Mouse (Mus musculus) olfactory bulb, adult 2 months (tissue): ENCODE results near the gene Rho.

Source experiments
- CTCF ChIP-seq: fragments of 200-500 bp; IDR thresholded peaks from 2 replicates; pipeline ENCODE4 v1.5.1; 2012; ENCODE audit warnings: low read depth, mild to moderate bottlenecking, low read length, moderate library complexity; ENCODE audit not compliant: insufficient read depth
- POLR2A ChIP-seq: fragments of 200-500 bp; IDR thresholded peaks from 2 replicates; pipeline ENCODE4 v1.6.1; 2012; ENCODE audit warnings: mild to moderate bottlenecking, low read depth, low read length, moderate library complexity; ENCODE audit not compliant: insufficient read depth

- TF ChIP-seq CTCF = no peak
- TF ChIP-seq POLR2A = no peak
Measured at GRCm38 (mm10) chr6:115973881-115974662, 42.5 kb downstream of the Rho start.
